Mouse (Mus musculus) WW6 (cell line): ENCODE results near the gene Gab1.

Source experiments
- DNase-seq: peaks from one replicate; pipeline ENCODE4 v3.0.0-alpha.2; 2013; ENCODE audit warnings: low read depth, low spot score

The Gab1 gene

DNA sequence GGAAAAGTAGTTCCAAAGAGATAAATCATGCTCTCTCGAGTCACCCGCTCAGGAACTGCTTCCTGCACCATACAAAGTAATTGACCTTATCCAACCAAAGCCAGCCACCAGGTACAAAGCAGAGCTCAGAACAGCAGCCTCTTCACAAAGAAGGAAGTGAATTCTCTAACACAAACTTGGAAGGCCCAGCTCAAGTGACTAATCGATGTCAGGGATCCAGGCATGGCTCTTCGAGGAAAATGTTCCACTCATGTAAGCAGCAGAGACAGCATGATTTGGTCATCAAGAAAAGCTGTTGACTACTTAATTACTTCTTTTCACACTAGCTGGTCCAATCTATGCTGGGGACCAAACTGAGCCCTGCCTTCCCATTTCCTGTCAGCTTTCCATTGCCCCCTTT is 69.4 kb downstream of the Gab1 start:
- no peak for DNase-seq

DNA sequence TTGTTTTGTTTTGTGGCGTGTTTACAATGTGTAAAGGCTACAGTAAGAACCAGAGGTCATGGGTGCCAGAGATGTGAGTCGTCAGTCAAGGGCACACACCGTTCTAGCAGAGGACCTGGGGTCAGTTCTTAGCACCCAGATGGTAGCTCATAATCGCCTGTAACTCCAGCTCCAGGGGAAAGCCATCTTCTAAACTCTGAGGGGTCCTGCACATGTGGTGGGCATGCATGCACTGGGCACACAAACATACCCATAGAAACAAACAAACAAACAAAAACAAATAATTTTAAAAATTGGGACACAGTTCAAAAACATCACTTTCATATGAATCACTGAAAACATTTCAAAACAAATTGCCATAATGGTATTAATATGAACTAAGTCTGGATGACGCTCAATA is 69.9 kb downstream of the Gab1 start:
- DNase-seq, result no peak

DNA sequence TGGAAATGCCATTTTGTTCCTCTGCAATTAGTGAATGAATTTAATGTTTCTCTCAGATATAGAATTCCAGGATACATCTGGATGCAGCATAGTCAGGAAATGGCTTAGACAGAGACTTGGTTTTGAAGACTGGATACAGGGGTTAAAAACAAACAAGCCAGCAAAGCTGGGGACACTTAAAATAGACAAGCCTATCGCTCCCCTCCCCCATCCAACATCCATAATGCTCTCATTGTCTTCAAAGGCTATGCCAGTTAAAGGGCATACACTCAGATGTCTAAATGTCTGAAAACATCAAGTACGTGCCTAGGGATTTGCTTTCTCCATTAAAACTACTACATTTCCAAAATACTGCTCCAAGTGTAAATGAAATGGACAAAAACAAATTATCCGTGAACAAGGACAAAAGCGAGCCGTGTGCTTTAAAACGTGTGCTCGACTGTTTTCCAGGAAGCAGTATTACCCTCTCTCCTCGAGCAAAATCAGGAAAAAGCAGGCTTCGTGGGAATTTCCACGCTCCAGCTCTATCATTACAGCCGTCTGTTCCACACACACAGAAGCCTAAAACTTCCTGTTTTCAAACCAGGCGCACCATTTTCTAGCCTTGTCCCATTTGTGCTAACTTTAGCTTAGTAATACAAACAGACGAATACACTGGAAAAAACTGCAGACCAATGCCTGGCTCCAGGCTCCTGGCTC is 72.4 kb downstream of the Gab1 start:
- DNase-seq, result no peak

DNA sequence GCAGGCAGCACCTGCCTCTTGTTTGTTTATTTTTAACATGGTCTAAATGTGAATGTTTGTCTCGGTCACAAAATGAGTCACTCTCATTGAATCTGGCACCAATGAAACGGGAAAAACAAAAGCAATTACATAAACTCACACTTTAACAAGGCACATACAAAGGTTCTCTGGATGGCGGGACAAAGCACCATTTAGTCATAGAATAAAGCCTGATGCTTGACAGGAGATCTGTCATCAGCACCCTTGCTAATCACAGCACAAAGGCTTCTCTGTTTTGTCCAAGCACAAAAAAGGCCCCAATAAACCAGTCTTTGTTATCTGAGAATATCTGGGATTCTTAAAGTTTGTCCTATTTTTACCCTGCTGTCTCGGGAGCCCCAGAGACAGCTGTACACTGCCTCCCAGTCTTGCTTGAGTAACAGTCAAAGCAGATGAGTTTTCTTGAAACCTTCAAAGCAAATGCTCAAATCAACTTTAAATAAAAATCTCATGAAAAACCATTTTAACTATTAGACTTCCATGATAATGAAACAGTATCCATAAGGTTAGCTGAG is 76.2 kb downstream of the Gab1 start:
- no peak for DNase-seq

DNA sequence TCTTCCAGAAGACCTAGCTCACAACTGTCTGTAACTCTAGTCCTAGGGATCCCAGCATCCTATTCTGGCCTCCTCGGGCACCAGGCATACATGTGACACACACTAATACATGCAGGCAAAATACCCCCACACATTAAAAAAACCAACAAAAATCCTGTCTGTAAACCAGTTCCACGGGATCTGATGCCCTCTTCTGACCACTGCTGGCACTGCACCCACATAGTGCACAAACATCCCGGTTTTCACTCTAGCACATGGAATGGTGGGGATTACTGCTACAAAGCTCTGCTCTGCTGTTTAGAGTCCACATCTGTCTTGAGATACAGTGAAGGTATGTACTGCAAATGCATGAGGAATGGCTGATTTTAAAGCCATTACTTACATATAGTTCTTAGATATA is 81.5 kb downstream of the Gab1 start:
- DNase-seq, result no peak

DNA sequence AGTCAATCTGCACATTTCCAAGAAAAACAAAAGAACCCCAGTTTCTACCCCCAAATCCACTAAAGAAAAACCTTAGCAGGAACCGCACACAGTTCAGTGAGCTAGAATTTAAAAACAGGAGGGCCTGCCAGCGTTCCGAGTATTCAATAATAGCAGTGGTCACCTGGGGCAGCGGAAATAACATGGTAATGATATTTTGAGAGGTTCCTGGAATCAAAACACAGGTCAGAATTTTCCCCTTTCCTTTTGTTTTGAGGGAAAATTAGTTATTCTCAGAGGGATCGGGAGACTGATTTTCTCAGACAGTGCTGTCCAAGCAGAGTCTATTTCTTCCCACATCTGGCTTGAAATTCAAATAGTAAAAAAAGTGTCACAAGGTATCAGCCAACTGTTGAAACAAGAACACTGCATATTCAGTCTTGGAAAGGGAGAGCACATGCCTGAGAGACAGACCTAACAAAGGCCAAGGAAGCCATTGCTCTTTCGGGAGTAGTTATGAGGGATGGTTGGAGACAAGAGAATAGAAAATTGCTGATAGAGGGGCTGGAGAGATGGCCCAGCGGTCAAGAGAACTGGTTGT is 82.0 kb downstream of the Gab1 start:
- no peak for DNase-seq

DNA sequence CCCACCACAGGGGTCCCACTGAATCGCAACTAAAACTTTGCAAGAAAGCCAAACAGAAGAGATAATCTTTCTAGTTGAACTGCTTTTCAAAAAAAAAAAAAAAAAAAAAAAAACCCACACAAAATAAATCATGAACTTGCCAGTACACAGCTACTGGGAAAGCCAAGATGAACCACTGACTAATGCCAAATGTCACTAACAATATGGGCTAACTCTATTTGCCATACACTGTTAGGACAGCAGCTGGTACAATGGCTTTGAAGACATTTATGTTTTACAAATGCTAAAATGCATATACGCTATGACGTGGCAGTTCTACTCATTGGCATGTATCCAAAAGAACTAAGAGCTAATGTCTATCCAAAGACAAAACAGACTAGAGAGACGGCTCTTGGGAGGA is 84.2 kb downstream of the Gab1 start:
- no peak for DNase-seq

DNA sequence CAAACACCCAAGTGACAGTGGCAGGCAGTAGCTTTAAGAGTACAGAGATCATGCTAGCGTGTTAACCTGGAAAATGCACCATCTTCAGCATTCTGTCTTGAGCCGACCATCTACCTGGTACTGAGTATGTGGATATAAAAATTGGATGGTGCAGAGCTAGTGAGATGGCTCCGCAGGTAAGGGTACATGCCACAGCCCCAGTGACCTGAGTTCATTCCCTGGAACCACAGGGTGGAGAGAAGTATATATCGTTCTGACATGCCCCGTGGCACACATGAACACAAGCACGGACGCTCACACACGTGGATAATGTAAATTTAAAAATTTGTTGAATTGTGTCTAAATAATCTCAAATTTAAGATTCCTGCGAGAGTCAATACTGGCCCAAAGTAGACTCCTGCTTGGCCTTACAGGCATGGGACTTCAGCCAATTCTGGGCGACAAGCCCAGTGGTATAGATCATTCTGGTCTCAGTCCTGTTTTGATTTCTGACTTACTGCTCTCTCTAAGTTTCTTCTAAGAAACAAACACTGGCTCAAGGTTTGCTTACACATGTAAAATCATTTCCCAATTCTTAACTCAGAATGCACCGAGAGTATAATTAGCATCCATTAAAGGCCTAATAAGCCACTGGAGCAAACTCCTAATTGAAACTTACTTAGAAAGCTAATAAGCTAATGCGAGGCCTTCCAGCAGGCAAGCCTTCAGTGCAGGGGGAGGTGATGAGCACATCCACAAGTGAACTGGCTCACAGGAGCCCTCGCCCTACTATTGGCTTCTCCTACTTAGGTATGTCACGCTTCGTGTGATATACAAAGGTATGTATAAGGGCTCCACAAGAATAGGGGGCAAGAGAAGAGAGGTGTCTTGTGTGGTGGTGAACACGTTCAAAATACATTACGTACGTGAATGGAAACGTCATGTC is 85.5 kb downstream of the Gab1 start:
- DNase-seq, result no peak

DNA sequence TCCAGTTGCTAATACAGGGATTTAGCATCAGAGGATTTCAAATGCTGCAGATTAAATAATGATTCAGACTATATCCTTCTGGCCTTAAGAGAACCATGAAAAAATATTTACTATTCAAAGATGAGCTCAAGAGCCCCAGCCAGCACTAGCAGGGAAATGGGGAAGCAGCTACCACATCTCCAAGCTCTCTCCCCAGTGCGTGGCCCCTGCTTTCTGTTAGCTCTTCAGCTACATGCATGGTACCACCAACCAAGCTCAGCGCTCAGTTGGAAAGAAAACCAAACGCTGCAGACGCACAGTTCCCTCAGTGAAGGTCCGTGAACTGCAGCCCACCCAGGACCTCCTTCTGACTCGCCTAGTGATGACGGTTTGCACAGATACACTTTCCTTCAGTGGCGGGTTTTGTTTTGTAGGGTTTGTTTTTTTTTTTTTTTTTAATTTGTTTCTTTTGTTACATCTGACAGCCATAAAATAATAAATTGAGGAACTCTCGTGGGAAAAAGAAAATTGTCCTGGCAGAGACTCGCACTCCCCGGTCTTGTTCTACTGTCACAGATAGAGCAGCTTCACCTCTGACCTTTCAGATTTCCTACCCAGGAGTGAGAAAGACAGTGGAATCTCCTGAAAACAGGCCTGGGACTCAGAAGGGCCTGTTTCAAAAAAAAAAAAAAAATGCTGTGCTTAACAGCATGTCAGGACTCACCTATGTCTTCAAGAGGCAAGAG is 86.4 kb downstream of the Gab1 start:
- DNase-seq, result no peak

DNA sequence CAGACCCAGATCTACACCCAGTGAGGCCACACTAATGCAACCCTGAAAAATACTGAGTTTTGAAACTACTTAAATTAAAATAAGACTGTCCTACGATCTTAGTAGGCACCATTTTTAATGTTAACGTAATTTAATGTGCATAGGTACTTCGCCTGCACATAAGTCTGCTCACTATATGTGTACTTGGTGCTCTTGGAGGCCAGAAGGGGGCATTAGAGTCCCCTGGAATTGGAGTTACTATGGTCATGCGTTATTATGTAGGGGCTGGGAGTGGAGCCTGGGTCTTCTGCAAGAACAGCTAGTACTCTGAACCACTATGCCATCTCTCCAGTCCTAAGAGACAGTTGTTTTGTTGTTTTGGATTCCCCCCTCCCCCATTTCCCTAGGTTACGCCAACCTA is 88.1 kb downstream of the Gab1 start:
- no peak for DNase-seq

DNA sequence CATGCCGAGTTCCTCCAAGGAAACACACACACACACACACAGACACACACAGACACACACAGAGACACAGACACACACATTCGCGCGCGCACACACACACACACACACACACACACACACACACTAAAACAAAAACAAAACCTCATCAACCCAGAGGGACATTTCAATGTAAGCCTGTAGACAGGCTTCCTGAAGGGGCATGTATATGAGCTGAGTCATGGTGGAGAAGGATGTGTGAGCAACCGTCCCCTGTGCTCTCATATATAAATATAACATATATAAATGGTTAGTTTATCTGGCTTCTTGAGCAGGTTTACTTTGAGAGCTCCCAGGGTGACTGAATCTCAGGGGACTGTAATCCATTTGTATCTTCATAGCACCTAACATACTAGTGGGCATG is 91.0 kb downstream of the Gab1 start:
- no peak for DNase-seq

DNA sequence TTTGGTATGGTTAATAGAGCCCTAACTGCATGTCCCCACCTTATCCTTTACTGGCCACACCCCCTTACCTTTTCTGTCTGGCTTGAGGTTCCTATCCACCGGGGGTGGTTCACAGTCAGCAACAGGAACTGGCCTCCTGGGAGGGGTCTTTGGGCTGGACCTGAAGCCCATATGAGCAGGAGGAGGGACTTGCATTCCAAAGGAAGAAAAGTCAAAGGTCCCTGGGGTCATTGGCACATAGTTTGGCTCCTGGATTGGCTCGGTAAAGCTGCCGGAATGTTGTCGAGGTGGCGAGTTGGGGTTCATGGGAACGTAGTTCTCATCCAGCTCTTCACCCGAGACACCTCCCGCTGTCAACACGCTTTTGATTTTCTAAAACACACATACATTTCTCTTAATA is 95.8 kb downstream of the Gab1 start:
- DNase-seq, result no peak

DNA sequence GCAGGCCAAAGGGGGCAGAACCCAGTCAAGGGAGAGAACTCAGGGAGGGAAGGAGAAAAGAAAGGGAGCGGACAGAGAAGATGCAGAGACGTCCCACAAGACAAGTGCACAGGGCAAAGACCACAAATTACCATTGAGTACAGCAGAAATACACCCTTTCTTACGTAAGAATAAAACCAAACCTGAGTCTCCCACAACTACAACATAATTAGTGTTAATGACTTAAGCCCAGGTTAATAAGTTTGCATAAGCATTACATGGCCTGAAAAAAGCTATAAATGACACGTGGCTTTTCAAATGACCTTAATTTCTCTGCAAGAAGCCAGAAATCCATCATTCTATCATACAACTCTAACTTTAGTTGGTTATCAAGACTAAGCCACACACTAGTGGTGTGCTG is 97.0 kb downstream of the Gab1 start:
- no peak for DNase-seq

DNA sequence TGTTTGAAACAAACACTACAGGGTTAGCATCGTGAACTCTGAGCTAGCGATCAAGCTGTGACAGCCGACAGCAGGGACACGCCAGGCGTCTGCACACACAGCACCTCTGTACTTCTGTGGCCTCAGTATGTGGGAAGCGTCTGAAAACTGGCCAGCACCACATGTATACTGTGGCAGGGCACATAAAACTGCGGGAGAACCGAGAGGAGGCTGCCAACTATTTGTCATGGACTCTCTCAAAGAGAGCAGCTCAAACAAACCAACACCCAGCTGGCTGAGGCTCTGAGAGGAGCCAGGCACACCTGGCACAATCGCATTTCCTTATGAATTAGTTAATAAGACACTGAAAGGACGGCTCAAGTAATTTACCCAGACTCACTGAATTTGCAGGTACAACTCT is 99.0 kb downstream of the Gab1 start:
- DNase-seq, result no peak

DNA sequence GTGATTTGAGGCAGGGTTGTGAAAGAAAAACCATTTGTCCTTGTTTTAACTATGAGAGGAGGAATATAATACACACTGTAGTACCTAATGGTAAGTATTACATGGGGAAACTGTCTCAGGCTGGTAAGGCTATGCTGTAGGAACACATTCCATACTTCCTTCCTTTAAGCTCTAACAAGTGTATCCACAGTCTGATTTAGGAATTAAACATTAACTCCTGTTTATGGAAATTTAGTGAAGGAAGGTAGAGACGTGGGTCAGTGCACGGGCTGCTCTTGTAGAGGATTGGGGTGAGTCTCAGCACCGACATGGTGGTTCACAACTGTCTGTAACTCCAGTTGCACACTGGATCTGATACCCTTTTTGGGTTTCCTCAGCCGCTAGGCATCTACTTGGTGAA is 100.0 kb downstream of the Gab1 start:
- no peak for DNase-seq

DNA sequence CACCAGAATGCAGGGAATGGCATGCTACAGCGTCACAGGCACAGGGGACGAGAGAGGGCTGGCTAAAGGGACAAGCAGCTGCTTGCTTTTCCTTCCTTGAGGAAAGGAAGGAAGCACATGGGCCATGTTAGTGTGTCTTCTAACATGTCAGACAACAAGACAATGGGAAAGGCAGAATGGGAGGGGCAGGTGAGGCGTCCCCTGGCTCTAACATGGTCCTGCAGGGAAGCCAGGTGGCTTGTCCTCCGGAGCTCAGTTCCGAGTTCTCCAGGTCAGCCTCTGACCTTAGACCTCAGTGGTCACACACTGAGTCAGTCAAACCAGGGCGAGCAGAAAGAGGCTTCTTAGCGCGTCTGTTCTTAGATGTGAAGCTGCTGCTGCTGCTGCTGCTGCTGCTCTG is 103.9 kb downstream of the Gab1 start:
- no peak for DNase-seq

DNA sequence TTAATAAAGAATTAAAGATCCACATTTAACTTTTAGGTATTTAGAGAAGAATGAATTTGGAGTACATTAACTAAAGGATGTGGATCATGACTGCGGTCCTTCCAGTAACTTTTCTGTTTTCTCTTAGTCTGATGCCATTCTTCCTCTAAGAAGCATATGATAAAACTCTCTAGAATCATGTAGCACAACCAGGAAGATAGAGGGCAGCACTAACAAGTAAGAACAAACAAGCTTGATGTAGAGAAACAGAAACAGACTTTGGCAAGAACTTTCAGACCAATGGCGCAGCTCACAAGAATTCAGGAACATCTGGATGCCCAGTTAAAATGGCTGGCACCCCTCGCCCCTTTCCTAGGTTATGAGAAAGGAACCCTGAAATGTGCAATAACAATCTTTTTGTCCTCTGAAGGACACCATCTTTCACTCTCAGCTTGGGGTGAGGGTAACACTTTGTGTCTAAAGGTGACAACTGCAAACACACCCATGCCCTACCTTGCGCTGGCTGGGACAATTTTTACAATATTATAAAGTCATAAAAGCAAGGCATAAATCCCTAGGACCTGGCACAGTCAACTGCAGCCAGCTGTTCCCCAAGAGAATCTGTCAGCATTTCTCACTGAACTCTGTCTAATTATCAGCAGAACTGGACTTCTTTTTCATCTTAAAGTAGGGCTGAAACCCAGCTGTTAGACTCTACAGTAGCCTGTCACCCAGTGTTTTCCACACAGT is 107.4 kb downstream of the Gab1 start:
- DNase-seq, result no peak

DNA sequence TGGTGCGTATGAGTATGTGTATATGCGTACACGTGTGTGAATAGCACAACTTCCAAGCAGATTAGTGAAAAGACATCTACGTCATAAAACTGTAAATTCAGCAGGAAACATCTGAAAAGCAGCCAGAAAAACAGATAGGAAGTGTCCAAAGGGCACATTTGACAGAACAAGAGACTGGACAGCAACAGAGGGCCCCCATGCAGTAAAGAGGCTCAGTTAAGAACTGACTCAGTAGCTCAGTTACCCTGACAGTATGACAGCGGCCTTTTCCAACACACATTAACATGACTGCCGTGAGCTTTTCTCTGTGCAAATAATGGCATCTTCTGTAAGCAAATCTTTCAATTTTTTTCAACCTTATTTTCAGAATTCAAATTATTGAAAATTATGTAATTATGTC is 111.9 kb downstream of the Gab1 start:
- DNase-seq, result no peak

DNA sequence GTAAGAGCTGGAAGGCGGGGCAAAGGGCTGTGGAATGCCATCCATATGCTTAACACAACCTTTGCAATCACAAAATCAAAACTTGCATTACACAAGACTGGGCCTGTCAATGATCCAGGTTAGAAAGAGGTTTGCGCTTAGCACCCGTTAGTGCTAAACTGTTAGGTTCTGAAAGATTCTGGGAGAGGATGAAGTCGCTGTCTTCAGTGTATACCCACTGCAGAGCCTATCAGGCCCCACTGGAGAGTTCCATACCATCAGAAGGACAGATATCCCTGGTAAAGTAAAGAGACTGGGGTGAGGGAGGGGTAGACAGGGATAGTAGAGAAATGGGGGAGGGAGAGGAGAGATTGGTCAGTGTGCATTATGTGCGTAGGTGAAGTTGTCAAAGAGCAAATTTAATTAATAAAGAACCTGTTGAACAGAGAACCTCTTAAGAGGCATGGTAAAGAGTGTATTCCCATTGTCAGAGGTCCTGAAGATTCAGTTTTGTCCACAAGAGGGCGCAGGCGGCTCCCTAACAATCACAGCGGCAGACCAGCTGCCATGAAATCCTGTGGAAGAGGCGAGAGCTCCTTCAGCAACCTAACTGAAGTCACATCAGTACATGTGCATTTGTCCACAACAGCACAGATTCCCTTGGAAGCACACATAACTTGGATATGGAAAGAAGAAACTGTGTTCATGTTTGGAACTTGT is 127.2 kb downstream of the Gab1 start:
- DNase-seq, result peak; percentile 68

DNA sequence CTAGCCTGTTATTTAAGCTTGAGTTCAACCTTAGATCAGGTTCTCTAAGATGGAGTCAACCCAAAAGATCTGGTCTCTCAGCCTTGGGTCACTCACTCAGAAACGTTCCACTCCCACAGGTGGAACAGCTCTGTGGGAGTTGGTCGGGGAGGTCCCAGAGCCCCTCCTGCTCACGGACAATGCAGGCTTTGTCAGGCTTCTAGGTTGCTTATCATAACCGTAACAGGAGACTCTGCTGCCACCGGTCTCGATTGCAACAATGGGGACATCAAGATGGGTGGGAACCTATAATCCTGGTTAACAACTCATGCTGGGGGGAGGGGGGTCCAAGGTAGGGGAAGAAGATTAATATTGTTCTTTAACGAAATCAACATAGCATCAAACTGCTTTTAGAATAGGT is 127.9 kb downstream of the Gab1 start:
- no peak for DNase-seq

DNA sequence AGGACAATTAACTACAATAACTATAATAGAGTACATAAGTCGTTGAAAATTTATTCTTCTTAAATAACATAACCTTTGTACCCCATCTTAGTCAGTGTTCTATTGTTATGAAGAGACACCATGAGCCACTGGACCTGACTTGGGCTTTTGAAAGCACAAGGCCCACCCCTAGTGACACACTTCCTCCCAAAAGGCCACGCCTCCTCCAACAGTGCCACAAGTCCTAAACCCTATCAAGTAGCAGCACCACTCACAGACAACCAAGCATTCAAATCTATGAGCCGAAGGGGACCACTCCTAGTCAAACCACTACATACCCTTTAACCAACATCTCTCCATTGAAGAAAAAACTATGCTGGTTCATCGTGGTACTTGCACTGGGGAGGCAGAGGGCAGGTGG is 131.2 kb downstream of the Gab1 start:
- DNase-seq, result no peak
